Mouse (Mus musculus) lung, postnatal 10 days (tissue): Measurements from ENCODE around the gene Katna1.
"Not testable (repeated sequence)": the region's sequence is repeated elsewhere in the genome, so short reads cannot be mapped to it uniquely, and the experiment has no call there.

Source experiments
- DNase-seq: peaks from one replicate; pipeline ENCODE4 v3.0.0; 2021

Katna1 gene

GRCm38 (mm10) chr10:7725751-7726500 lies at the start of gene Katna1:
Katna1 (plus strand) TSS chr10:7726000.
- peak; percentile 98 for DNase-seq

DNA sequence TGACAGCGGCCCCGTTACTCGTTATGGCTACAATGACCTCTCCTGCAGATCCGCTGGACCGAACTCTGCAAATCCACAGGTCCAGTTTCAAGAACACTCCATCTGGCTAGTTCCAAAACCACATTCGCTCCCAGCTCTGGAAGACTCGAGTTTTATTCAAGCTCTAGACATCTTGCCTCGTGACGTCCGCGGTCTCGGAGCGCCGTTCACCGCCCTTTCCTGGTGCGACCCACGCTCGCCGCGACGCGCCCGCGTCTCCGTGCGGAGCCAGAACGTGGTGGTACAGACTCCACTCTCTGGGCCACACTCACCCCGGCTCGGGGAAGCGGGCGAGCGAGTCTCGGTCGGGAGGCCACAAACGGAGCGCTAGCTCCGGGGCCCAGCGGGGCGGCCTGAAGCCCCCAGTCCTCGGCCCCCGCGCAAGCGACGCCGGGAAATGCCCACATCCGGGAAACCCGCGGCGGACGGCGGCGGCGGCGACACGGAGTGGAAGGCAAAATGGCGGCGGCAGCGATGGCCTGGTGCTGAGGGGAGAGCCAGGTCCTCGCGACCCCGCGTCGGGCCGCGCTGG lies 45.0 kb upstream of the Katna1 start, which contains the start of the genes Pcmt1 and Lats1:
Pcmt1 (minus strand) TSS at position 406 of the 571 bp plus-strand sequence.
Lats1 (plus strand) TSS at position 484 of the 571 bp plus-strand sequence.
- DNase-seq, result peak; percentile 91

DNA sequence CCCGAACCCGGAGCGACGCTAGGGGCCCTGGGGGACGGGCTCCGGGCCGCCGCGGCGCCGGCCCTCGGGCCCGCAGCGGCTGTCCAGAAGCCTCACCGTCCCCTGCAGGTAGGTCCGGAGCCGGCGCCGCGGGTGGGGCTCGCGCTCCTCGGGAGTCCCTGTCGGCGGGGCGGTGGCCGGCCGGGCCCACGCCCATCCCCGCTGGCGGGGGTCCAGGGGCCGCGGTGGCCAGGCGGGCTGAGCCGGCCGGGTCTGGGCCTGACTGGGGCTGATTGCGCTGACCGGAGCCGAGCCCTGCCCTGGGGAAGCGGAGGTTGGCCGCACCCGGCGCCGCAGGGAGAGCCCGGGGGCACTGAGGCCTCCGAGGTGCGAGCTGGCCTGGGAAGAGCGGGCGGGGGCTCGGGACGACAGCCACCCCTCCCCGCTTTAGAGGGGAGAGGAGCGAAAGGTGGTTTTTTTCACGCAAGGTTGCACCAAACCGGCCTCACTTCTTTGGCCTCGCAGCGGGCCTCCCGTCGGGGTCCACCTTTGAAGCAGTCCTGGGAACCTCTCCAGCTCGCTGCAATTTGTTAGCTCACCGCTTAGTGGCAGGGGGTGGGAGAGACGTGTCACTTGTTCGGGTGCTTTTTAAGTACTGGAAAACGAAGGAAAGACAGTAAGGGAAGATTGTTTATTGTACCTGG lies 44.3 kb upstream of the Katna1 start:
- DNase-seq, result peak; percentile 83

DNA sequence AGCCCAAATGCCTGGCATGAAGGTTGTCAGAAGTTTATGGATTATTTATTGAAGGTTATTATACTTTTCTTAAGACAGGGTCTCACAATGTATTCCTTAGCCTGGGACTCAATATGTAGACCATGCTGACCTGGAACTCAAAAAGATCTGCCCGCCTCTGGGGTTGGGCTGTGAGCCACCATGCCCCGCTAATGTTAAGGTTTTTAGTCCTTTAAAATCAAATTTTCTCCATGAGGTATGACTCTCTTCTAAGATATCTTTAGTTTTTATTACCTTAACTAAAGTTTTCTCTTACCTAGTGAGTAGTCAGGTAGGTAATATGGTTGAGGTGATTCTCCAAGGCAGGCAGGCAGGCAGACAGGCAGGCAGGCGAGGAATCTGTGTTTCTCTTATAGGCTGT lies 43.6 kb upstream of the Katna1 start:
- DNase-seq, result no peak

DNA sequence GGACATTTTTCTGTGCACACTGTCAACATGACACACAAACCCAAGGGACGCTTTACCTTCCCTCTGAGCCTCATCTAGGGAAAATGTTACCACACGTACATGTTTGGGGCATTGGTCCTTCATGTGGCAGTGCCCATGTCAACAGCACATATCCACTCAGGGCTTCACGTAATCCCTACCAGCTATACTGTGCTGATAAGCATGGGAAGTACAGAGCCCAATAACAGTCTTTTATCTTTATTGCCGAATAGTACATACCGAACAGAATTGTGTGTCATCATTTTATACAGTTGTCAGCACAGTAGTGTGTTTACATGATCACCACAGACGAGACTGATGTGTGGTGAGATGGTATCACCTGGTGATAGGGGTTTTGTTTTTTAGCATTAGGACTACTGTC lies 38.9 kb upstream of the Katna1 start:
- DNase-seq, result no peak

- peak; percentile 20 for DNase-seq
Measured at GRCm38 (mm10) chr10:7695286-7695685, 30.5 kb upstream of the Katna1 start.

GRCm38 (mm10) chr10:7700120-7700519 lies 25.7 kb upstream of the Katna1 start:
- no peak for DNase-seq

- DNase-seq, result no peak
Measured at GRCm38 (mm10) chr10:7702586-7702985, 23.2 kb upstream of the Katna1 start.

DNA sequence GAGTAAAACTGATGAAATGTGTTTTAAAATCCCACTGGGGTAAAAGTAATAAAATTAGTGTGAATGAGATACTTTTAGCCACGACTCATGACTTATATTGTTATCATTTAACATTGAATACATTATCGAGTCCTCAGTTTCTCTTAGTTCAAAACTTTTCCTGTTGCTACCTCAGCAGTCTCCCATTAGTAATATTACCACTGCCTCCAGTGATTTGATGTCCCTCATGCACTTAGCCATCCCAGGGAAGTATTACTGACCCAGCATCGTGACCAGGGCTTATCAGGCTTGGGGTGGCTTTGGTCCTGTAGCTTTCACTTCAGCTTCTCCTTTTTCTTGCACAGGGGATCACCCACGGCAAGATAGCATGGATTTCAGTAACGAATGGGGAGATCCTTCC lies 15.7 kb upstream of the Katna1 start:
- no peak for DNase-seq

GRCm38 (mm10) chr10:7712506-7712905 lies 13.3 kb upstream of the Katna1 start:
- no peak for DNase-seq

GRCm38 (mm10) chr10:7715056-7715455 lies 10.7 kb upstream of the Katna1 start:
- DNase-seq, result no peak

GRCm38 (mm10) chr10:7726501-7726812 lies 657 bp downstream of the Katna1 start:
- DNase-seq, result no peak

DNA sequence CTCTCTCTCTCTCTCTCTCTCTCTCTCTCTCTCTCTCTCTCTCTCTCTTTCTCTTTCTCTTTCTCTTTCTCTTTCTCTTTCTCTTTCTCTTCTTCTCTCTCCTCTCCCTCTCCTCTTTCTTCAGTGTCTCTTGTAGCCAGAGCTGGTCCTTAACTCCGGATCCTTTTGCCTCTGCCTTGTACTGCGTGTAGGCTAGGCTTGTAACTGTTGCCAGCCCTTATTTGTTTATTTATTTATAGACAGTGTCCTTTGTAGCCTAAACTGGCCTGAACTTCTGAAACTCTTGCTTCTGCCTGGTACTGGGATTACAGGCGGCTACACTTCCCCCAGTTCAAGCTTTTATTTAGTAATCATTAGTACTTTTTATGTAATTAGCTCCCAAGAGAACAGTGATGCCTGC lies 1.2 kb downstream of the Katna1 start:
- DNase-seq, result no peak

- no peak for DNase-seq
Measured at GRCm38 (mm10) chr10:7731582-7731981, 5.8 kb downstream of the Katna1 start.

DNA sequence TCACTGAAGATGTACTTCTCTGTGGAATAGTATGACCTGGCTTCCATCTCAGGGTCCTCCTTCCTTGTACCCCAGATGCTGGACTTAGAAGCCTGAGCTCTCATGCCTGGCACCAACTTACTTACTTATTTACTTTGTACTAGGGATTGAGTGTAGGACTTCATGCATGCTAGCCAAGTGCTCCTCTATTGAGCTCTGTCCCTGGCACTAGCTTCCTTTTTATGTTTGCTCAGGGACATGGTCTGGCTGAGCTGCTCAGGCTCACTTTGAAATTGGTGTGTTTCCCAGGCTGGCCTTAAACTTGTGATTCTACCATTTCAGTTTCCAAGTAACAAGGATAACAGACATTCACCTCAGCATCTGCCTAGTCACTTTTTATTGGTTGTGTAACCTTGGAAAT lies 11.3 kb downstream of the Katna1 start:
- no peak for DNase-seq

GRCm38 (mm10) chr10:7737914-7738313 lies 12.1 kb downstream of the Katna1 start:
- no peak for DNase-seq

DNA sequence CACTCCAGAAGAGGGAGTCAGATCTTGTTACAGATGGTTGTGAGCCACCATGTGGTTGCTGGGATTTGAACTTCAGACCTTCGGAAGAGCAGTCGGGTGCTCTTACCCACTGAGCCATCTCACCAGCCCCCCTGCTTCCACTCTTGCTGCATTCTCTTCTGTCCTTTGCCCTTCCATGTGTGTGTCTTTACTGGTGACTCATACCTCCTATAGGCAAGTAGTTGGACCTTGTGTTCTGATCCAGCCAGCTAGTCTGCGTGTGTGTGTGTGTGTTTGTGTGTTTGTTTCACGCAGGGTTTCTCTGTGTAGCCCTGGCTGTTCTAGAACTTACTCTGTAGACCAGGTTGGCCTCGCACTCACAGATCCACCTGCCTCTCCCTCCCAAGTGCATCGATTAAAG lies 19.7 kb downstream of the Katna1 start:
- not testable (repeated sequence) for DNase-seq

DNA sequence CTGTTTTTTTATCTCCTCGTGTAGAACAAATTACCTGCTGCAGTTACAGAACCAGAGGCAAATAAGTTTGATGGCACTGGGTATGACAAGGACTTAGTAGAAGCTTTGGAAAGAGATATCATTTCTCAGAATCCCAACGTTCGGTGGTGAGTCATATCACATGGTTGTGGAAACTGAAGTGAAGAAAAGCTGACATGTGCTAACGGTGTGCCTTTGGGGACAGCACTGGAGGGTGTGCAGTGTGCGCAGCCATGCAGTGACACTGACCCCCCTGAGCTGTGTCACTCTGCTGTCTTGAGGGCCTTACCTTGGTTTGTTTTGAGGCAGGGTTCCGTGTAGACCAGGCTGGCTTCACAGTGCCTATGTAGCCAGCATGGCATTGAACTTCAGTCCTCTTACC lies 23.0 kb downstream of the Katna1 start:
- DNase-seq, result no peak

GRCm38 (mm10) chr10:7757544-7757943 lies 31.7 kb downstream of the Katna1 start:
- no peak for DNase-seq

- DNase-seq, result no peak
Measured at GRCm38 (mm10) chr10:7772346-7772745, 46.5 kb downstream of the Katna1 start.

- DNase-seq, result no peak
Measured at GRCm38 (mm10) chr10:7772769-7773168, 47.0 kb downstream of the Katna1 start.

- DNase-seq, result no peak
Measured at GRCm38 (mm10) chr10:7775421-7775820, 49.6 kb downstream of the Katna1 start.

DNA sequence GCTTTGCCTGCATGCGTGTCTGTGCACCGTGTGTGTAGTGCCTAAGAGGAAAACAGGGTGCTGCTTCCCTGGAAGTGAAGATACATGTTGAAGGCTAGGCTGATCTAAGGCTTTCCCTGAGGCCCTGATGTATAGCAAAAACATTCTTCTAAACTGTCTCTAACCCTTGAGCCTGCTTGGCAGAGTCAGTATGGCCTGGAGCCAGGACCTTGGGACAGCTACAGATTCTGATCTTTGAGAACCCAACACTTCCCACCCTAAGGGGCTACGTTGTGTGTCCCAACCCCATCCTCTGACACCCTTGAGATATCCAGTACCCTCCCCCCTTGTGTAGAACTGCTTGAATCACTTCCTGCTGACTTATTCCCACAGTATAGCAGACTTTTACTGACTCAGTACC lies 52.6 kb downstream of the Katna1 start:
- no peak for DNase-seq

DNA sequence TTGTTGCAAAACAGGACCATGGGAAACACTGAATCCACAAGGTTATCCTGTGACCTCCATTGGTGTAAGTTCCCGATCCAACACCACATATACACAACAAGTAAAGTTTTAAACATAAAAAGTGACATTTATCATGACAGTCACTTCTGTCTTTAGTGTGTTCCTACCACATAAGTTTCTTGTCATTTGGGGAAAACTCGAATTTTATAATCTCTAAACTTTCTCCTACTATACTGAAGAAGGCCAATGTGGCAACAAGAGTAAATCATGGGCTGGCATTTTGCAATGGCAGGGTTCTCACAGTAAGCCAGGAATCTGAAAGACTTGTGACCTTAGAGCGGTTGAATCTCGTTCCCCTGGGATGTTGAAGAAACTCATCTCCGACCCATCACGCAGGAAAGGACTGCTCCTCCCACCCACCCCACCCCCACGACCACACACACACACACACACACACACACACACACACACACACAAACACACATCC lies 54.0 kb downstream of the Katna1 start:
- DNase-seq, result no peak
